7 mouse cellular contexts compared by ENCODE assay signal in genomic region chr14:52197156-52197878, GRCm38 (mm10). TPM values are rescaled to one million over a fixed set of nuclear protein-coding genes. Genes with fewer than 3 reads are reported as not detected.
DNase-seq lines count a peak whose midpoint lies in the region; ATAC-seq and TF ChIP-seq lines count a peak whose summit lies in the region.

Supt16 (minus strand) TSS chr14:52197416.

- H3K4me2 ChIP-seq in embryonic facial prominence, embryonic 11.5 days (ENCODE audit: low read depth, low read length), result peak within 1 kb of the TSS; percentile 71
- peak within 1 kb of the TSS; percentile 64 for H3K4me2 ChIP-seq in limb, embryonic 12.5 days
- H3K4me2 ChIP-seq in midbrain, embryonic 15.5 days, result peak within 1 kb of the TSS; percentile 92

- H3K9ac ChIP-seq in embryonic facial prominence, embryonic 11.5 days (replicated peaks; ENCODE audit: low read length), result peak within 1 kb of the TSS; percentile 98
- peak within 1 kb of the TSS; percentile 99 for H3K9ac ChIP-seq in limb, embryonic 12.5 days (replicated peaks)
- peak within 1 kb of the TSS; percentile 97 for H3K9ac ChIP-seq in midbrain, embryonic 15.5 days

- H3K4me3 ChIP-seq in embryonic facial prominence, embryonic 11.5 days (ENCODE audit: low read depth, low read length), result peak within 1 kb of the TSS; percentile 99
- peak within 1 kb of the TSS; percentile 99 for H3K4me3 ChIP-seq in kidney, adult 2 months (ENCODE audit: insufficient read depth, low read depth, low read length)
- H3K4me3 ChIP-seq in limb, embryonic 12.5 days (replicated peaks), result peak within 1 kb of the TSS; percentile 99
- H3K4me3 ChIP-seq in midbrain, embryonic 15.5 days, result peak within 1 kb of the TSS; percentile 99
- H3K4me3 ChIP-seq in spleen, adult 2 months (ENCODE audit: extremely low read depth, insufficient read depth, insufficient read length), result peak within 1 kb of the TSS; percentile 92

- no peak for TF ChIP-seq CTCF in kidney, adult 2 months (conservative IDR thresholded peaks at IDR 0.05; ENCODE audit: insufficient read depth, insufficient read length, low read depth, low read length)
- no peak for TF ChIP-seq CTCF in spleen, adult 2 months (IDR thresholded peaks at IDR 0.05; ENCODE audit: extremely low read depth, insufficient read depth, insufficient read length, insufficient replicate concordance)

- H3K27me3 ChIP-seq in embryonic facial prominence, embryonic 11.5 days (ENCODE audit: control insufficient read depth, insufficient read depth, low read length), result no peaks in the 10 kb centered on the region
- no peaks in the 10 kb centered on the region for H3K27me3 ChIP-seq in kidney, adult 2 months (replicated peaks; ENCODE audit: control insufficient read depth, insufficient read depth, low read length)
- H3K27me3 ChIP-seq in limb, embryonic 12.5 days, result no peaks in the 10 kb centered on the region
- no peaks in the 10 kb centered on the region for H3K27me3 ChIP-seq in midbrain, embryonic 15.5 days (replicated peaks)
- H3K27me3 ChIP-seq in spleen, adult 2 months (ENCODE audit: control insufficient read depth, insufficient read depth, low read length), result no peaks in the 10 kb centered on the region

- peak within 1 kb of the TSS; percentile 96 for H3K27ac ChIP-seq in embryonic facial prominence, embryonic 11.5 days (replicated peaks; ENCODE audit: low read depth, low read length)
- H3K27ac ChIP-seq in kidney, adult 2 months (ENCODE audit: insufficient read depth, low read depth, low read length), result peak within 1 kb of the TSS; percentile 93
- peak within 1 kb of the TSS; percentile 97 for H3K27ac ChIP-seq in limb, embryonic 12.5 days
- peak within 1 kb of the TSS; percentile 95 for H3K27ac ChIP-seq in midbrain, embryonic 15.5 days
- H3K27ac ChIP-seq in spleen, adult 2 months (ENCODE audit: insufficient read depth, low read length), result peak within 1 kb of the TSS; percentile 99

- TF ChIP-seq POLR2A in kidney, adult 2 months (IDR thresholded peaks at IDR 0.05; ENCODE audit: low read depth, low read length), result no peak
- TF ChIP-seq POLR2A in spleen, adult 2 months (IDR thresholded peaks at IDR 0.05; ENCODE audit: low read depth, low read length), result peak; percentile 46; the same call in 1 of the 2 replicates

- under 1% methylated on average over 59 of the region's 59 CpGs for WGBS in embryonic facial prominence, embryonic 11.5 days
- WGBS in kidney, adult 2 months, result under 1% methylated on average over 59 of the region's 59 CpGs
- WGBS in limb, embryonic 12.5 days, result under 1% methylated on average over 59 of the region's 59 CpGs
- WGBS in midbrain, embryonic 15.5 days, result under 1% methylated on average over 58 of the region's 59 CpGs
- under 1% methylated on average over 59 of the region's 59 CpGs for WGBS in spleen, adult 2 months

- DNase-seq in adrenal gland, postnatal 14 days, result peak; percentile 93
- peak; percentile 91 for DNase-seq in embryonic facial prominence, embryonic 11.5 days (ENCODE audit: low spot score)
- peak; percentile 83 to 87 for DNase-seq in heart, adult 18-20 months
- peak; percentile 84 for DNase-seq in kidney, adult 2 months
- peak; percentile 67 to 70 for DNase-seq in spleen, adult 2 months (ENCODE audit: low read depth in 1 of 2, low spot score in 2 of 2)

- H3K9me3 ChIP-seq in embryonic facial prominence, embryonic 11.5 days (replicated peaks; ENCODE audit: control insufficient read depth, low read length), result no peaks in the 10 kb centered on the region
- no peaks in the 10 kb centered on the region for H3K9me3 ChIP-seq in limb, embryonic 12.5 days
- no peaks in the 10 kb centered on the region for H3K9me3 ChIP-seq in midbrain, embryonic 15.5 days

- peak; percentile 95 for ATAC-seq in embryonic facial prominence, embryonic 11.5 days (replicated peaks; ENCODE audit: insufficient number of reproducible peaks, low FRiP score, low TSS enrichment, low read depth)
- ATAC-seq in limb, embryonic 12.5 days (ENCODE audit: insufficient number of reproducible peaks, insufficient read depth, low FRiP score, low TSS enrichment, low read depth), result peak; percentile 91
- peak; percentile 98 for ATAC-seq in midbrain, embryonic 15.5 days (replicated peaks)

- no peaks in the 10 kb centered on the region for H3K4me1 ChIP-seq in embryonic facial prominence, embryonic 11.5 days (ENCODE audit: control insufficient read depth, insufficient read depth, low read length)
- H3K4me1 ChIP-seq in kidney, adult 2 months (ENCODE audit: control insufficient read depth, insufficient read depth, low read length), result peaks cover 3% of the 10 kb centered on the region; the same call in 1 of the 2 replicates
- peaks cover 13% of the 10 kb centered on the region for H3K4me1 ChIP-seq in limb, embryonic 12.5 days (replicated peaks)
- H3K4me1 ChIP-seq in midbrain, embryonic 15.5 days, result peaks cover 23% of the 10 kb centered on the region
- no peaks in the 10 kb centered on the region; the same call in 1 of the 2 replicates for H3K4me1 ChIP-seq in spleen, adult 2 months (ENCODE audit: control insufficient read depth, insufficient read depth, insufficient read length)

- no peaks in the 10 kb centered on the region for H3K36me3 ChIP-seq in embryonic facial prominence, embryonic 11.5 days (replicated peaks; ENCODE audit: control insufficient read depth, insufficient read depth, low read depth, low read length)
- no peaks in the 10 kb centered on the region for H3K36me3 ChIP-seq in kidney, adult 2 months (ENCODE audit: control insufficient read depth, insufficient read depth, low read length)
- peaks cover 52% of the 10 kb centered on the region for H3K36me3 ChIP-seq in limb, embryonic 12.5 days
- peaks cover 26% of the 10 kb centered on the region for H3K36me3 ChIP-seq in midbrain, embryonic 15.5 days (replicated peaks)
- peaks cover 16% of the 10 kb centered on the region for H3K36me3 ChIP-seq in spleen, adult 2 months (ENCODE audit: control insufficient read depth, insufficient read depth, low read length)

RNA-seq across cellular contexts. Expression of gene Supt16, which starts in this region (rescaled TPM):
- 56.4 and 62.2 TPM in 2 replicates for total RNA-seq in adrenal gland, postnatal 14 days (2021)
- polyA plus RNA-seq in embryonic facial prominence, embryonic 11.5 days (2014; fragmentation: Nextera tagmentation; extraction: Ambion mirVana), result 83.8 and 91.2 TPM in 2 replicates
- total RNA-seq in heart, adult 18-20 months (2021), result 10 to 100 TPM; 22.3 to 23.7 TPM
- 7.1 and 10.2 TPM in 2 replicates for polyA plus RNA-seq in kidney, adult 2 months (2012; rRNA removed)
- polyA plus RNA-seq in limb, embryonic 12.5 days (2016; fragmentation: Nextera tagmentation; extraction: Ambion mirVana), result 83.2 and 84.7 TPM in 2 replicates
- 43.0 and 45.4 TPM in 2 replicates for polyA plus RNA-seq in midbrain, embryonic 15.5 days (2015; fragmentation: Nextera tagmentation; extraction: Ambion mirVana)
- polyA plus RNA-seq in spleen, adult 2 months (2012; rRNA removed), result 7.7 and 8.7 TPM in 2 replicates

Comparison
In these comparisons a context has a peak if more than half of its experiments do, and no peak if none do; other contexts are left out.
1. Peak in every context shown above with its lines: DNase-seq, ATAC-seq, H3K4me3 ChIP-seq and H3K27ac ChIP-seq.